Mouse (Mus musculus) urinary bladder, postnatal 4 days (tissue): Measurements from ENCODE around the gene Cd244a.

Experiments used
- DNase-seq, 2 experiments: peaks; one replicate each; pipeline ENCODE4 v3.0.0; 2021 to 2022; ENCODE audit warnings: low spot score in 2 of 2

The Cd244a gene

GRCm38 (mm10) chr1:171577168-171577567, 18.2 kb downstream of the Cd244a start:
- DNase-seq, result no peak

- no peak for DNase-seq
These were observed 25.6 kb downstream of the Cd244a start for GRCm38 (mm10) chr1:171584584-171584983.

- no peak for DNase-seq
These were observed 45.7 kb downstream of the Cd244a start for GRCm38 (mm10) chr1:171604686-171605085.

- no peak for DNase-seq
These were observed 47.7 kb downstream of the Cd244a start for GRCm38 (mm10) chr1:171606656-171607055.

GRCm38 (mm10) chr1:171607176-171607575, 48.2 kb downstream of the Cd244a start, which contains the start of gene Ly9:
Ly9 (minus strand) TSS chr1:171607410.
- no peak for DNase-seq

- no peak for DNase-seq
These were observed 51.0 kb downstream of the Cd244a start for GRCm38 (mm10) chr1:171610026-171610425.

- no peak for DNase-seq
These were observed 51.8 kb downstream of the Cd244a start for GRCm38 (mm10) chr1:171610781-171611180.

- no peak for DNase-seq
These were observed 55.0 kb downstream of the Cd244a start for GRCm38 (mm10) chr1:171613962-171614361.

GRCm38 (mm10) chr1:171616881-171617515, 58.0 kb downstream of the Cd244a start:
- no peak for DNase-seq

GRCm38 (mm10) chr1:171619001-171619400, 60.0 kb downstream of the Cd244a start:
- DNase-seq, result no peak

- DNase-seq, result no peak
These were observed 60.7 kb downstream of the Cd244a start for GRCm38 (mm10) chr1:171619645-171620044.

- DNase-seq, result no peak
These were observed 61.1 kb downstream of the Cd244a start for GRCm38 (mm10) chr1:171620091-171620490.

- DNase-seq, result no peak
These were observed 68.8 kb downstream of the Cd244a start for GRCm38 (mm10) chr1:171627801-171628200.

- DNase-seq, result no peak
These were observed 70.2 kb downstream of the Cd244a start for GRCm38 (mm10) chr1:171629168-171629567.

- no peak for DNase-seq
These were observed 71.0 kb downstream of the Cd244a start for GRCm38 (mm10) chr1:171630041-171630440.

- no peak for DNase-seq
These were observed 71.9 kb downstream of the Cd244a start for GRCm38 (mm10) chr1:171630912-171631311.

- no peak for DNase-seq
These were observed 72.5 kb downstream of the Cd244a start for GRCm38 (mm10) chr1:171631447-171631846.

GRCm38 (mm10) chr1:171635696-171636095, 76.7 kb downstream of the Cd244a start:
- DNase-seq, result no peak

- DNase-seq, result no peak
These were observed 78.1 kb downstream of the Cd244a start for GRCm38 (mm10) chr1:171637101-171637500.

GRCm38 (mm10) chr1:171638686-171639085, 79.7 kb downstream of the Cd244a start:
- DNase-seq, result no peak

- no peak for DNase-seq
These were observed 81.8 kb downstream of the Cd244a start for GRCm38 (mm10) chr1:171640796-171641195.

GRCm38 (mm10) chr1:171643612-171644011, 84.6 kb downstream of the Cd244a start:
- no peak for DNase-seq

GRCm38 (mm10) chr1:171646429-171646940, 87.5 kb downstream of the Cd244a start:
- DNase-seq, result no peak

- DNase-seq, result no peak
These were observed 88.7 kb downstream of the Cd244a start for GRCm38 (mm10) chr1:171647716-171648115.
